Mouse (Mus musculus): ENCODE data around the gene Ap5z1.

- TF ChIP-seq CTCF (IDR thresholded peaks at IDR 0.05; ENCODE audit: low read depth, low read length) (no peak), GATA1 (IDR thresholded peaks at IDR 0.05; ENCODE audit: borderline replicate concordance, low read length) (no peak)
These were observed 39.0 kb upstream of the Ap5z1 start for GRCm38 (mm10) chr5:142424627-142425349.
